Mouse (Mus musculus): ENCODE measurements at regions not wholly inside any gene's neighbourhood (a gene's known extent, or its start where the extent isn't known, plus 50 kb on each side); places are given as distances from the start of the nearest gene placed in this dataset.
A peak's percentile ranks its signal among the peaks of the same experiment; 100 is the strongest.

GRCm38 (mm10) chr15:42329742-42330141 lies 2195.6 kb downstream of the 9330182O14Rik start:
- 59% methylated on average over 4 of the region's 4 CpGs for WGBS
- DNase-seq, result peak; percentile 29
- no peak overlapping the region for H3K27ac ChIP-seq (ENCODE audit: low read depth)

GRCm38 (mm10) chr15:42333642-42334041 lies 2199.5 kb downstream of the 9330182O14Rik start:
- Histone ChIP-seq H3K9me3 (ENCODE audit: low read depth, low read length) (no peaks in the 10 kb centered on the region), H3K4me1 (ENCODE audit: insufficient read depth) (no peaks in the 10 kb centered on the region), H3K27ac (ENCODE audit: low read depth) (no peak overlapping the region), H3K4me3 (ENCODE audit: low read depth, low read length) (no peak overlapping the region), H3K4me2 (no peak overlapping the region), H3K9ac (no peak overlapping the region), H3K36me3 (ENCODE audit: insufficient read depth) (no peaks in the 10 kb centered on the region), H3K27me3 (ENCODE audit: insufficient read depth, low read length) (no peaks in the 10 kb centered on the region)
- DNase-seq (no peak), ATAC-seq (ENCODE audit: insufficient read depth) (no peak)
- no peak for TF ChIP-seq CTCF (IDR thresholded peaks at IDR 0.05; ENCODE audit: low read depth)
- WGBS, result 82% methylated on average over 6 of the region's 6 CpGs

More at GRCm38 (mm10) chr15:42329742-42330141, 2195.6 kb downstream of the 9330182O14Rik start:
- Histone ChIP-seq H3K4me2 (no peak overlapping the region), H3K27me3 (ENCODE audit: insufficient read depth, low read length) (no peaks in the 10 kb centered on the region), H3K9ac (no peak overlapping the region), H3K4me1 (ENCODE audit: insufficient read depth) (no peaks in the 10 kb centered on the region), H3K9me3 (ENCODE audit: low read depth, low read length) (no peaks in the 10 kb centered on the region), H3K36me3 (ENCODE audit: insufficient read depth) (no peaks in the 10 kb centered on the region), H3K4me3 (ENCODE audit: low read depth, low read length) (no peak overlapping the region)
- no peak for ATAC-seq (ENCODE audit: insufficient read depth)
- TF ChIP-seq CTCF (IDR thresholded peaks at IDR 0.05; ENCODE audit: low read depth), result no peak

DNA sequence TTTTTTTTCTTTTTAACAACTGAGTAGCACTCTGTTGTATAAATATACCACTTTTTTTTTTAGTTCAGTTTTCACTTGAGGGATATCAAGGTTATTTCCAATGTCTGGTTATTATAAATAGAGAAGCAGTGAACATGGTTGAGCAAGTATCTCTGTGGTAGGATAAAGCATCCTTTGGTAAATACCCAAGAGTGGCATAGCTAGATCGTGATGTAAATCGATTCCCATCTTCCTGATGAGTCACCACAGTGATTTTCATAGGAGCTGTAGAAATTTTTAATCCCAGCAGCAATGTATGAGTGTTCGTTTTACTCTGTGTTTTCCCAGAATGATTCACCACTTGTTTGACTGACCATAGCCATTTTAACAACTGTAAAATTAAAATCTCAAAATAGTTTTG lies 2212.0 kb downstream of the 9330182O14Rik start:
- Histone ChIP-seq H3K36me3 (ENCODE audit: insufficient read depth) (no peaks in the 10 kb centered on the region), H3K27me3 (ENCODE audit: insufficient read depth, low read length) (no peaks in the 10 kb centered on the region), H3K4me3 (ENCODE audit: low read depth, low read length) (no peak overlapping the region), H3K9ac (no peak overlapping the region), H3K27ac (ENCODE audit: low read depth) (no peak overlapping the region), H3K9me3 (ENCODE audit: low read depth, low read length) (no peaks in the 10 kb centered on the region; the same call in 1 of the 2 replicates), H3K4me1 (ENCODE audit: insufficient read depth) (no peaks in the 10 kb centered on the region), H3K4me2 (no peak overlapping the region)
- no peak for TF ChIP-seq CTCF (IDR thresholded peaks at IDR 0.05; ENCODE audit: low read depth)
- WGBS, result 89% methylated on average over 3 of the region's 3 CpGs
- ATAC-seq (ENCODE audit: insufficient read depth) (no peak), DNase-seq (no peak)

DNA sequence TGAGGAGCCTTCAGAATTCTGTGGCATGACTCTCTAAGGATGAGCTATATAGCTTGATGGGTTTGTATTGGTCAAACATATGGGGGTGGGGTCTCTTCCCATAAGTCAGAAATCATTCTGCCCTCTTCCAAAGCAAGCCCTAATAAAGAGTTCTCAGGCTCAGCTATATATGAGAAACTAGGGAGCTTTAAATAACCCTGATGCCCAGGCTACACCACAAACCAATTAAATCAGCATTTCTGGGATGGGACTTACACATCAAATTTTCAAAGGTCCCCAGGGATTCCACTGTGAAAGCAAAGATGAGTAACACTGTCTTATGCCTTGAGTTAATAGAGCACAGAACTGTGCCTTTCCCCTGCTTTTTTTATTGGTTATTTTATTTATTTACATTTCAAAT lies 2227.7 kb downstream of the 9330182O14Rik start:
- DNase-seq, result no peak
- Histone ChIP-seq H3K9ac (no peak overlapping the region), H3K36me3 (ENCODE audit: insufficient read depth) (no peaks in the 10 kb centered on the region), H3K4me3 (ENCODE audit: low read depth, low read length) (no peak overlapping the region), H3K27ac (ENCODE audit: low read depth) (no peak overlapping the region), H3K4me1 (ENCODE audit: insufficient read depth) (no peaks in the 10 kb centered on the region), H3K4me2 (no peak overlapping the region), H3K27me3 (ENCODE audit: insufficient read depth, low read length) (no peaks in the 10 kb centered on the region), H3K9me3 (ENCODE audit: low read depth, low read length) (no peaks in the 10 kb centered on the region)
- no peak for TF ChIP-seq CTCF (IDR thresholded peaks at IDR 0.05; ENCODE audit: low read depth)
- ATAC-seq (ENCODE audit: insufficient read depth), result no peak

GRCm38 (mm10) chr15:42364979-42365378 lies 2230.8 kb downstream of the 9330182O14Rik start:
- Histone ChIP-seq H3K9me3 (ENCODE audit: low read depth, low read length) (no peaks in the 10 kb centered on the region), H3K36me3 (ENCODE audit: insufficient read depth) (no peaks in the 10 kb centered on the region), H3K4me2 (no peak overlapping the region), H3K27me3 (ENCODE audit: insufficient read depth, low read length) (no peaks in the 10 kb centered on the region), H3K4me1 (ENCODE audit: insufficient read depth) (no peaks in the 10 kb centered on the region), H3K9ac (no peak overlapping the region), H3K27ac (ENCODE audit: low read depth) (no peak overlapping the region), H3K4me3 (ENCODE audit: low read depth, low read length) (no peak overlapping the region)
- DNase-seq (no peak), ATAC-seq (ENCODE audit: insufficient read depth) (no peak)
- WGBS, result 68% methylated on average over 1 of the region's 1 CpGs
- no peak for TF ChIP-seq CTCF (IDR thresholded peaks at IDR 0.05; ENCODE audit: low read depth)

DNA sequence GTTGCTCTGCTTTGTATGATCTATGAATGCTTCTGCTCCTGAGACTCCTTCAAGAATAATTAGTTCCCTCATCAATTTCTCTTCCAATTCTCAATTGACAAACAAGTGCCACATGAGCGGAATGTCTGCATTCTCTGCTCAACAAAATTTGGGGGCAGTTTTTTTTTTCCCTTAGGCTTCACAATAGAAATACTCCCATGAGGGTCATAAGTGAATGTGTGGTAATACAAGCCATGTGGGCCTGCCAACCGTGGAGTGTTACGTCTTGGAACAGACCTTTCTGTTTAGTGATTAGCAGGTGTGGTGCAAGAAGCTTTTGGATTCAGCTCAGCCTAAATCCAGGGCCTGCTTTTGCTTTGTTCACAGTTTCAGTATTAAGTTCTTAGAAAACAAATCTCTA lies 2232.6 kb downstream of the 9330182O14Rik start:
- no peak for DNase-seq
- H3K27ac ChIP-seq (ENCODE audit: low read depth), result no peak overlapping the region
- 80% methylated on average over 3 of the region's 3 CpGs for WGBS

DNA sequence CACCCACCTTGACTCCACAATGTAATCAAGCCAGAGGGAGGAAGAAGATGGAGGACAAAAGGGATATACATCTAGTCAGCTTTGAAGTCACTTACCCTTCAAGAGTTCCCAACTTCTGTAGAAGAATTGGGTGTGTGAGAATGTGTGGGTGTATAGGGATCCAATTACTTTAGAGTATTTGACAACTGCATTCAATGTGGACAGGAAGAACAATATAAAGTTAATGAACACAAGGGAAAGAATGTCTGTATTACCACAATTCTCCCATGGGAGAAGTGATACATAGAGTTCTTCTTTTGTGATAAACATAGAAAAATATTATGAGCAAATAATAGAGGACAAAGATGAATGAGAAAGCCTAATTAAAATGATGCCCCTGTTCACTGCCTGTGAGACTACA lies 2235.4 kb downstream of the 9330182O14Rik start:
- no peak for DNase-seq
- H3K9me3 ChIP-seq (ENCODE audit: low read depth, low read length), result no peaks in the 10 kb centered on the region
- H3K4me2 ChIP-seq, result no peak overlapping the region

More for the DNA sequence above, 2232.6 kb downstream of the 9330182O14Rik start:
- Histone ChIP-seq H3K4me3 (ENCODE audit: low read depth, low read length) (no peak overlapping the region), H3K36me3 (ENCODE audit: insufficient read depth) (no peaks in the 10 kb centered on the region), H3K9ac (no peak overlapping the region), H3K4me1 (ENCODE audit: insufficient read depth) (no peaks in the 10 kb centered on the region), H3K9me3 (ENCODE audit: low read depth, low read length) (no peaks in the 10 kb centered on the region), H3K27me3 (ENCODE audit: insufficient read depth, low read length) (no peaks in the 10 kb centered on the region), H3K4me2 (no peak overlapping the region)
- no peak for ATAC-seq (ENCODE audit: insufficient read depth)
- no peak for TF ChIP-seq CTCF (IDR thresholded peaks at IDR 0.05; ENCODE audit: low read depth)

DNA sequence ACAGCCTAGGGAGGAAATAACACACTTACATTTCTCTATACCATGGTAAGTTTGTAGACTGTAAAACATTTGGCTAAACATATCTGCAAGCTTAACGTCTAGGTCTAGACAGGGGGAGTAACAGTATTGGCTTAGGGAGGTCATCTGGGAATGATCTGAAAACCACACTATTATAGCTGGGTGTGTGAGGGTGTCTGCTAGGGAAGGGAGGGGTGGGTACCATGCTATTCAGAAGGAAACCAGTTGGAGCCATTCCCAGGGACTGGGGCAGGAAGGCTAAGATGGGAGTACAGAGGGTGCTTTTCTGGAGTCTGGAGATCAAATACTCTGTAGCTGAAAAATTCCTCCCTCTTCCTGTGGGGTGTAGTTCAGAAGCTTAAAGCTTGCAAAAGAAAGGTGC lies 2235.9 kb downstream of the 9330182O14Rik start:
- Histone ChIP-seq H3K9me3 (ENCODE audit: low read depth, low read length) (no peaks in the 10 kb centered on the region), H3K27me3 (ENCODE audit: insufficient read depth, low read length) (no peaks in the 10 kb centered on the region), H3K4me1 (ENCODE audit: insufficient read depth) (no peaks in the 10 kb centered on the region), H3K27ac (ENCODE audit: low read depth) (no peak overlapping the region), H3K36me3 (ENCODE audit: insufficient read depth) (no peaks in the 10 kb centered on the region), H3K4me2 (no peak overlapping the region), H3K9ac (no peak overlapping the region), H3K4me3 (ENCODE audit: low read depth, low read length) (no peak overlapping the region)
- DNase-seq (no peak), ATAC-seq (ENCODE audit: insufficient read depth) (no peak)
- WGBS, result 63% methylated on average over 1 of the region's 1 CpGs
- TF ChIP-seq CTCF (IDR thresholded peaks at IDR 0.05; ENCODE audit: low read depth), result no peak

More for the DNA sequence above, 2235.4 kb downstream of the 9330182O14Rik start:
- Histone ChIP-seq H3K36me3 (ENCODE audit: insufficient read depth) (no peaks in the 10 kb centered on the region), H3K27me3 (ENCODE audit: insufficient read depth, low read length) (no peaks in the 10 kb centered on the region), H3K27ac (ENCODE audit: low read depth) (no peak overlapping the region), H3K9ac (no peak overlapping the region), H3K4me3 (ENCODE audit: low read depth, low read length) (no peak overlapping the region), H3K4me1 (ENCODE audit: insufficient read depth) (no peaks in the 10 kb centered on the region)
- no peak for TF ChIP-seq CTCF (IDR thresholded peaks at IDR 0.05; ENCODE audit: low read depth)
- ATAC-seq (ENCODE audit: insufficient read depth), result no peak

Measured in lung, embryonic 14.5 days (tissue).